Mouse (Mus musculus) liver, adult 2 months (tissue): ENCODE measurements around the gene Fam83d.

Experiments
- CTCF ChIP-seq: fragments of 200-500 bp; IDR thresholded peaks from 2 replicates; pipeline ENCODE4 v1.5.1; 2011; ENCODE audit warnings: low read depth, low read length, control low read depth
- POLR2A ChIP-seq: fragments of 200-500 bp; IDR thresholded peaks from 2 replicates; pipeline ENCODE4 v1.6.1; 2011; ENCODE audit warnings: low read length, control low read depth; ENCODE audit not compliant: insufficient read depth; ENCODE audit errors: extremely low read depth

DNA sequence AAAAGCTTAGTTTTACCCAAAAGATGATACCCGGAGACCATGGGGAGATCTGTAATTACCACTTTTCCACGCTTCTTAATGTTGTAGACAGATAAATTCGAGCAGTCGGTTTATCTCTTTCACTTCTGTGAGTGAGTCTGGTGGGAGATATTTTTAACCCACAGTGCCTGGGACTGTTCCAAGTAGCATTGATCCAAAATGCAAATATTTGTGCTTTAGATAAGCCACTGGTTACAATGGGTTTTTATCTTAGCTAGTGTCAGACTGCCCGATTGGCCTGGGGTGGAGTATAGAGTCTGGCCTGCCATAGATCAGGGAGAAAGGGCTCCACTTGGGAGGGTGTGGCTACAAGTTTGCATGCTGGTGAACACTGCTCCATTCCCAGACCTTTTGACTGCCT is 878 bp downstream of the Fam83d start:
- TF ChIP-seq CTCF: no peak
- TF ChIP-seq POLR2A: no peak
